Mouse (Mus musculus): ENCODE measurements around the gene Coa4.

GRCm38 (mm10) chr7:100550338-100551007 is 13.6 kb downstream of the Coa4 start:
- TF ChIP-seq NRF1 (IDR thresholded peaks at IDR 0.05; ENCODE audit: insufficient read depth, low read depth, low read length, poor library complexity, severe bottlenecking), result no peak
- TF ChIP-seq ETS1 (IDR thresholded peaks at IDR 0.05; ENCODE audit: low read depth, low read length), result no peak
- TF ChIP-seq POLR2A (IDR thresholded peaks at IDR 0.05; ENCODE audit: control insufficient read depth in 1 of 2, insufficient read depth in 1 of 2, low read depth in 1 of 2, low read length in 2 of 2, poor library complexity in 1 of 2), result no peak
- TF ChIP-seq GABPA (IDR thresholded peaks at IDR 0.05; ENCODE audit: low read depth, low read length), result no peak
- peak; percentile 16 to 36 (median 25); a peak in 3 of 6 replicates for TF ChIP-seq CTCF (IDR thresholded peaks at IDR 0.05 in 2 of 3, conservative IDR thresholded peaks at IDR 0.05 in 1 of 3; ENCODE audit: control insufficient read depth in 1 of 3, insufficient read depth in 1 of 3, low read depth in 2 of 3, low read length in 3 of 3, poor library complexity in 1 of 3, severe bottlenecking in 1 of 3)
- TF ChIP-seq CHD2 (IDR thresholded peaks at IDR 0.05; ENCODE audit: low read length), result no peak
- no peak for TF ChIP-seq MXI1 (IDR thresholded peaks at IDR 0.05; ENCODE audit: low read depth, low read length)
- TF ChIP-seq ZMIZ1 (IDR thresholded peaks at IDR 0.05; ENCODE audit: low read depth, low read length), result no peak
- TF ChIP-seq MAFK (IDR thresholded peaks at IDR 0.05; ENCODE audit: borderline replicate concordance, low read depth, low read length), result no peak
- TF ChIP-seq MAX (IDR thresholded peaks at IDR 0.05; ENCODE audit: low read length), result no peak
- TF ChIP-seq POLR2AphosphoS2 (IDR thresholded peaks at IDR 0.05; ENCODE audit: low read length), result no peak
- no peak for TF ChIP-seq TAL1 (IDR thresholded peaks at IDR 0.05; ENCODE audit: low read length)
- peak; percentile 15 for TF ChIP-seq RAD21 (IDR thresholded peaks at IDR 0.05; ENCODE audit: low read depth, low read length)
